Mouse (Mus musculus) liver, embryonic 14.5 days (tissue): ENCODE results near the gene Smdt1. TPM values are rescaled to one million over a fixed set of nuclear protein-coding genes. Genes with fewer than 3 reads are reported as not detected.
A peak's percentile ranks its signal among the peaks of the same experiment; 100 is the strongest.

Experiments used
- ATAC-seq: fragments of 200-750 bp; cut with Nextera tagmentation; 2 replicates; pipeline ENCODE4 v1.8.0; 2017; ENCODE audit warnings: moderate number of reproducible peaks, mild to moderate bottlenecking, moderate library complexity; ENCODE audit not compliant: insufficient read depth
- DNase-seq, 3 experiments: peaks; one replicate each; pipeline ENCODE4 v3.0.0-alpha.2; 2012 to 2013; ENCODE audit warnings: low read depth in 3 of 3, low spot score in 3 of 3
- H3K27ac ChIP-seq: fragments of 300-500 bp; sonication (generic); 2 replicates; pipeline ENCODE4 v1.5.1; 2014; ENCODE audit warnings: moderate library complexity, mild to moderate bottlenecking, control low read depth, inconsistent platforms
- H3K27me3 ChIP-seq: fragments of 300-500 bp; sonication (generic); 2 replicates; pipeline ENCODE4 v1.6.1; 2014; ENCODE audit warnings: mild to moderate bottlenecking, low read length, moderate library complexity; ENCODE audit not compliant: control insufficient read depth, insufficient read depth
- H3K36me3 ChIP-seq: fragments of 300-500 bp; sonication (generic); replicated peaks from 2 replicates; pipeline ENCODE4 v1.6.1; 2014; ENCODE audit warnings: low read depth; ENCODE audit not compliant: control insufficient read depth, insufficient read depth
- H3K4me1 ChIP-seq, 2 experiments: fragments of 200-500 bp in 1 of 2; fragments of 300-500 bp in 1 of 2; sonication (generic) in 1 of 2; replicated peaks; 2 replicates each; pipeline ENCODE4 v1.6.1; 2012 to 2014; ENCODE audit warnings: antibody characterized with exemption in 1 of 2, inconsistent platforms in 1 of 2, low read length in 1 of 2; ENCODE audit not compliant: control insufficient read depth in 2 of 2, insufficient read depth in 2 of 2
- H3K4me2 ChIP-seq: fragments of 300-500 bp; sonication (generic); 2 replicates; pipeline ENCODE4 v1.6.1; 2014; ENCODE audit warnings: low read depth, mild to moderate bottlenecking, control low read depth, moderate library complexity
- H3K4me3 ChIP-seq, 2 experiments: fragments of 200-500 bp in 1 of 2; fragments of 300-500 bp in 1 of 2; sonication (generic) in 1 of 2; 2 replicates each; pipeline ENCODE4 v1.5.1; 2012 to 2014; ENCODE audit warnings: low read depth in 2 of 2, low read length in 2 of 2, mild to moderate bottlenecking in 2 of 2, control low read depth in 1 of 2, inconsistent platforms in 1 of 2, moderate library complexity in 1 of 2; ENCODE audit not compliant: insufficient read depth in 1 of 2
- H3K9ac ChIP-seq: fragments of 300-500 bp; sonication (generic); replicated peaks from 2 replicates; pipeline ENCODE4 v1.6.1; 2014; ENCODE audit warnings: mild to moderate bottlenecking, control low read depth, moderate library complexity
- H3K9me3 ChIP-seq: fragments of 300-500 bp; sonication (generic); 2 replicates; pipeline ENCODE4 v1.6.1; 2016; ENCODE audit warnings: low read length, mixed read lengths; ENCODE audit not compliant: control insufficient read depth
- CTCF ChIP-seq: IDR thresholded peaks from 2 replicates; pipeline ENCODE4 v1.5.1; 2016; ENCODE audit warnings: antibody characterized with exemption, low read depth, control low read depth
- EP300 ChIP-seq: IDR thresholded peaks from 2 replicates; pipeline ENCODE4 v1.6.1; 2016; ENCODE audit warnings: antibody characterized with exemption, low read depth
- WGBS: fragments of 180-500 bp; shearing (Covaris S2); extraction: QIAGEN DNeasy Blood & Tissue Kit; methylation state at CpG from one replicate; pipeline ENCODE4 v1.1.7; 2014; ENCODE audit not compliant: insufficient replicate concordance; 5-methylcytosine and 5-hydroxymethylcytosine counted together
- polyA plus RNA-seq, 2 experiments: library from polyadenylated mRNA; depleted of rRNA in 1 of 2; stranded (reverse) in 1 of 2; unstranded in 1 of 2; fragments of >200 nt; fragmentation: Nextera tagmentation in 1 of 2; extraction: Ambion mirVana in 1 of 2; gene quantifications; 2 replicates each; pipeline versions ENCODE4 v1.2.1 to v1.2.3; 2012 to 2014

Gene Smdt1
- polyA plus RNA-seq, 2 experiments: 109 to 165 TPM

DNA sequence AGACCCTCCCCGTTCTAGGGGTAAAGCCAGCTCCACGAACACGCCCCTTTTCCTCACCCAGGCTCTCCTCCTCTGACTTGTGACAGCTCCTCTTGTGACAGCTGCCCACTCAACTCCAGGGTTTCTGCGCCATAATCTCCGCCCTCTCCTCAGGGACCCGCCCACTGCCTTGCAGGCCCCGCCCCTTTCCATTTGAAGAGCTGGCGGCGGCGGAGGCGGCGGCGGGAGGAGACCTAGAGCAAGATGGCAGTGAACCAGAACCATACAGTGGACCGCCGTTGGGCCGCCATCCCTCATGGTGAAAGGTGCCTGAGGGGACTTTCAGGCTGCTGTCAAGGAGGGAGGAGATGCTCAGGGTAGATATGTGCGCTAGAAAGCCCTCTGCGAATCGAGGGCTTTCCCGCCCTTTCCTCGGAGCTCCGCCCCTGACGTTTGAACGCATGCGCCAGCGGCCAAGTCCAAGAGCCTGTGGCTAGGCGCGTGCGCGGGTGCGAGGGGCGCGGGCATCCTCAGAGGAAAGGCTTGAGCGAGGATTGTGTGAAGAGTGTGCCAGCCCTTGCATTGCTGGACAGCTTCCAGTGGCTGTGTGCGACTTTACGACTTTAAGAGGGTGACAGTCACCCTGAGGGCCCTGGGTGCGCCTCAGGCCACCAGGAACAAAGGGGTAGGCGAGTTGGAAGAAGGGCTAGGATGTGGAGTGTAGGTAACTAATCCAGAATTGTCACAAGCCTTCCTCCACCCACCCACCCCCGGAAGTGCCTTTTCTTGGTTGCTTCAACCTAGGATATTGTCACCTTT lies 39.8 kb upstream of the Smdt1 start, which contains the start of gene Wbp2nl:
Wbp2nl (plus strand) TSS at position 191 of the 798 bp plus-strand sequence.
- no peak within 1 kb of the TSS for H3K4me3 ChIP-seq
- no peaks in the 10 kb centered on the region for H3K36me3 ChIP-seq
- no peaks in the 10 kb centered on the region for H3K9me3 ChIP-seq
- DNase-seq (no peak), ATAC-seq (no peak; the same call in 1 of the 2 replicates)
- no peak within 1 kb of the TSS for H3K9ac ChIP-seq
- H3K4me1 ChIP-seq: peaks cover 0 to 10% of the 10 kb centered on the region in 2 experiments; a peak in 2 of 4 replicates
- H3K27me3 ChIP-seq: no peaks in the 10 kb centered on the region
- 0 out of 2 replicates have a peak within 1 kb of the TSS, but pooled peaks have one; percentile 20 for H3K4me2 ChIP-seq
- WGBS: 54% methylated on average over 39 of the region's 39 CpGs
- H3K27ac ChIP-seq: no peak within 1 kb of the TSS
- TF ChIP-seq EP300: no peak
- TF ChIP-seq CTCF: no peak

DNA sequence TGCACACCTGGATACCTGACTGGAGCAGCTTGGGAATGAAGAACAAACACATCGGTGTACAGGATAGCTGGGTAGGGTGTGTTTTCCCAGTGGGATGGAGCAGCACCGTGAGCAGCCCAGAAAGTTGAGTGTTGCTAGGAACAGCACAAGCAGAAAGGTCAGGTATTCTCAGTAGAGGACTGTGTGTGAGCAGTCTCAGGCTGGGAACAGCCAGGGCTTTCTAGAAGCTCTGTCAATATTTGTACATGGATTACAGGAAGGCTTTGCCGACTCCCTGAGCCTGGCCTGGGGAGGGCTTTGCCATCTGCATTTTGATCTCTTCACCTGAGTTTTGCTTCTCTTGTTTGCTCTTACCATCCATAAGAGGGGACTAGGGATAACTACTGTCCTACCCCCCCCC lies 31.7 kb upstream of the Smdt1 start:
- TF ChIP-seq CTCF (no peak), EP300 (no peak)
- Histone ChIP-seq H3K4me1 (peaks cover 0 to 5% of the 10 kb centered on the region in 2 experiments; a peak in 2 of 4 replicates), H3K4me2 (no peak overlapping the region), H3K27me3 (no peaks in the 10 kb centered on the region), H3K27ac (no peak overlapping the region), H3K9ac (no peak overlapping the region), H3K36me3 (no peaks in the 10 kb centered on the region), H3K9me3 (no peaks in the 10 kb centered on the region), H3K4me3 (no peak overlapping the region)
- 74% methylated on average over 3 of the region's 3 CpGs for WGBS
- no peak for ATAC-seq
- no peak for DNase-seq

- no peak for DNase-seq
- H3K4me3 ChIP-seq: no peak overlapping the region
- WGBS: 61% methylated on average over 3 of the region's 3 CpGs
- no peak for TF ChIP-seq EP300
- TF ChIP-seq CTCF: no peak
- H3K9ac ChIP-seq: no peak overlapping the region
- no peak for ATAC-seq
- H3K36me3 ChIP-seq: no peaks in the 10 kb centered on the region
- H3K9me3 ChIP-seq: no peaks in the 10 kb centered on the region
- H3K27me3 ChIP-seq: no peaks in the 10 kb centered on the region
- H3K4me1 ChIP-seq: peaks cover 0 to 5% of the 10 kb centered on the region in 2 experiments; a peak in 2 of 4 replicates
- H3K4me2 ChIP-seq: no peak overlapping the region
- no peak overlapping the region for H3K27ac ChIP-seq
Measured at GRCm38 (mm10) chr15:82308416-82308815, 30.3 kb upstream of the Smdt1 start.

- Histone ChIP-seq H3K36me3 (no peaks in the 10 kb centered on the region), H3K27me3 (no peaks in the 10 kb centered on the region), H3K4me1 (no peaks in the 10 kb centered on the region), H3K9ac (no peak overlapping the region), H3K9me3 (no peaks in the 10 kb centered on the region), H3K27ac (no peak overlapping the region), H3K4me3 (no peak overlapping the region), H3K4me2 (no peak overlapping the region)
- ATAC-seq: no peak
- TF ChIP-seq CTCF (no peak), EP300 (no peak)
- DNase-seq: no peak
- WGBS: 71% methylated on average over 6 of the region's 6 CpGs
Measured at GRCm38 (mm10) chr15:82317839-82318238, 20.9 kb upstream of the Smdt1 start.

DNA sequence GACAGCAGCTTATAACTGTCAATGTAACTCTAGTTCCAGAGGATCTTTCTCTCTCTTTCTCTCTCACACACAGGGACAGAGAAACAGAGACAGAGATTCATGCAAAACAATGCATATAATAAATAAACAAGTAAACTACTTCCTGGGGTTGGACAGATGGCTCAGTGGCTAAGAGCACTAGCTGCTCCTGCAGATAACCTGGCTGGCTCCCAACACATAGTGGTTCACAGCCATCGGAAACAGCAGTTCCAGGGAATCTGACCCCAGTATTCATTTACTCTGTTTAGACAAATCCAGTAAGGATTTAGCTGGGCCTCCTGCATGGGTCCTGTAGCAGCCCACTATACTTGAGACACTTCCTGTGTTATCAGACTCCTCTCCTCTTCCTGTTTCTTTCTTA lies 19.1 kb upstream of the Smdt1 start:
- WGBS: 55% methylated on average over 1 of the region's 1 CpGs

More for the DNA sequence above, 19.1 kb upstream of the Smdt1 start:
- H3K4me2 ChIP-seq: no peak overlapping the region
- DNase-seq (no peak), ATAC-seq (no peak)
- TF ChIP-seq EP300 (no peak), CTCF (no peak)
- no peaks in the 10 kb centered on the region for H3K9me3 ChIP-seq
- H3K4me3 ChIP-seq: no peak overlapping the region
- H3K27me3 ChIP-seq: no peaks in the 10 kb centered on the region
- H3K36me3 ChIP-seq: no peaks in the 10 kb centered on the region
- H3K4me1 ChIP-seq: peaks cover 0 to 4% of the 10 kb centered on the region in 2 experiments; a peak in 1 of 4 replicates
- H3K27ac ChIP-seq: no peak overlapping the region
- no peak overlapping the region for H3K9ac ChIP-seq
